Mouse (Mus musculus): ENCODE results near the gene Tspan5.
A peak's percentile ranks its signal among the peaks of the same experiment; 100 is the strongest.

Gene Tspan5

DNA sequence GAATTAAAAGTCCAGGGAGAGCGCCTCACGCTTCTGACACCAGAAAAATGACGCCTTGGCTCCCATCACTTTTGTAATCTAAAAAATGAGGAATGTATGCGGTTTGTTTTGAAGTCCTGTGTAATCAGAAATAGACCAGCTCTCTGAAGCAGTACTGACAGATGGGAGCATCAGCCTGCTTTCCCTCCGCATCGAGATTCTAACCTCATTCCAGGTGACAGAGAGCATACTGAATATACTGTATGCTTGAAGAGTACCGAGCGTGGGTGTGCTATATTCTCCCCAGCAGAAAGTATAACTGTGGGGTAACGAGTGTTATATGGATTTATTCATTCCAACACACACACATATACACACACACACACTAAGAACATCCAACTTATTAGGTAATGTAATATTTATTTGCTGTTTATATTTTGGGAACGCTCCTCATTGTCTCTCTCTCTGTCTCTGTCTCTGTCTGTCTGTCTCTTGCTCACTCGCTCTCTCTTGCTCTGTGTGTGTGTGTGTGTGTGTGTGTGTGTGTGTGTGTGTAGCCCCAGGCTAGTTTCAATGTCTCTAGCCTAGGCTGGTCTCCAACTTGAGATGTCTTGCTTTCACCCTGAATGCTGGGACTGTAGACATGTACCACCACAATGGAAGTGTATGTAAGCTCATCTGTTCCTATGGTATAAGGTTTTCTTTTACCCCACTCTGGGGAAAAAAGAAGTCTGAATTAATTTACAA lies 139.2 kb downstream of the Tspan5 start:
- no peak for DNase-seq (ENCODE audit: low read depth)

- DNase-seq (ENCODE audit: low read depth) = no peak
These were observed 139.8 kb downstream of the Tspan5 start for GRCm38 (mm10) chr3:138881725-138882347.

- DNase-seq (ENCODE audit: low read depth) = no peak
These were observed 144.1 kb downstream of the Tspan5 start for GRCm38 (mm10) chr3:138886121-138886520.

DNA sequence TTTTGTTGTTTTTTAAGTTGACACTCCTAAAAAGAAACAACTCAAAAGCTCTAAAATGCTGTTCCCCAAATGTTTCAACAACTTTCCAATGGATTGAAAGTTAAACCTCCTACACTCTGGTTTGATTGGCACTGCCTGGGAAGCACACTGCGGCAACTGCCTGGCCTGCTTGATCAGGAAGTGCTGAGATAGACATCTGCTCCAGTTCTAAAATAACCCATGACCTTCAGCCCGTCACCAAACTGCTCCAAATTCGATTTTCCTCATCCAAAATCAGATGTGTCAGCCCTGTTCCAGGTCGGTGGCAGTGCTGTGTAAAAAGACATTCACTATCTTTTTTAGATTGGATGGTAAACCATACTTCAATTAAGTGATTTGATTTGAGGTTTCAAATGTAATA lies 147.2 kb downstream of the Tspan5 start:
- DNase-seq (ENCODE audit: low read depth) = no peak

DNA sequence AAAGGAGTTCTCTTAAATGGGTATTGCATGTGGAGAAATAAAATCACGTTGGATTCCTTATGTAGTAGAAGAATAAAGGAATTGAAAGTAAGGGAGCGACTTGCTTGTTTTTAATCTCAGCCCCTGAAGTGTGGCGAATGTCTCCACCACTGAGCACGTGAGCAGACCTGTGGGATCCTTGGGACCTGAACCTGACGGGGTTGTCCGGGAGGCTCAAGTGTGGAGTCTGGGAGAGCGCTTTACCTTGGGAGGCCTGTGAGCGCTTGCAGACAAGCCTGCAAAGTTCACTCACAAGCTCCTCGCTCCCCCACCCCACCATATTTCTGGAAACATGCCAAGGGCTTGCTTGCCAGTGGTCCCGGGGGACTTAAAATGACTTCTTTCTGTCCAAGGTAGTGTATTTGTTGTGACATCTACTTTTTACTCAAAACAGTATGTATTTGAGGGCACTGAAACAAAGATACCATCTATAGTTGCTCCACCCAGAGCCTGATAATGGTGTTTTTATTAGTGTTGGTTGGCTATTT lies 147.8 kb downstream of the Tspan5 start:
- no peak for DNase-seq (ENCODE audit: low read depth)

GRCm38 (mm10) chr3:138893520-138893919 lies 151.5 kb downstream of the Tspan5 start:
- DNase-seq (ENCODE audit: low read depth) = peak; percentile 33

DNA sequence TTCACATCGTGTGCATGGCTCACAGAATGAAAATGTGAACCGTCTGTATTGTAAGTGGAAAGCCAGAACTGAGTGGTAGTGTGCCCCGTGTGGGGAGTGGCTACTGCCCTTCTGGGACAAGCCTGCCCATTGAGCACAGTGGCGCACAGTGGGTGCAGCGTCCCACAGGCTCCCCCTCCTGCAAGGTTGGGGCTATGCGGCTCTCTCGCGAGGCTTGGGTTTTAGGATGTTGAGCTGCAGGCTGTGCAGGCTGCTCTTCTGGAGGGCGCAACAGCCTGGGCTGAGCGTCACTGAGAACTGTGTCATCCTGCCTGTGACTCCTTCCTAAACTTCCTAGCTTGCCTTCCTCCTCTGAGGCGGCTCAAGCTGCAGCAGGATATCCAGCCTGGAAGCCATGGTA lies 155.5 kb downstream of the Tspan5 start:
- DNase-seq (ENCODE audit: low read depth) = no peak

DNA sequence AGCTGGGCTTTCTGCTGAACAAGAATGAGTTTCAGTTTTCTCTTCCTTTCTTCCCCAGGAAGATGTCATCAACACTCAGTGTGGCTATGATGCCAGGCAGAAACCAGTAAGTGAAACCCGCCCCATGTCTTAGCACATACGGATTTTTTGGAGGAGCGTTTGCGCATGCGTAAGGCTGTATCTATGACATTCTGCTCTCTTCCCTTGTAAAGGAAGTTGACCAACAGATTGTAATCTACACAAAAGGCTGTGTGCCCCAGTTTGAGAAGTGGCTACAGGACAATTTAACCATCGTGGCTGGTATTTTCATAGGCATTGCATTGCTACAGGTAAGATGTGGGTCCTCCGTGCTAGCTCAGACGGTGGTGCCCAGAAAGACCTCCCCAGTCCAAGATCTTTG lies 156.1 kb downstream of the Tspan5 start:
- DNase-seq (ENCODE audit: low read depth) = no peak

GRCm38 (mm10) chr3:138900571-138901141 lies 158.7 kb downstream of the Tspan5 start:
- DNase-seq (ENCODE audit: low read depth) = no peak

DNA sequence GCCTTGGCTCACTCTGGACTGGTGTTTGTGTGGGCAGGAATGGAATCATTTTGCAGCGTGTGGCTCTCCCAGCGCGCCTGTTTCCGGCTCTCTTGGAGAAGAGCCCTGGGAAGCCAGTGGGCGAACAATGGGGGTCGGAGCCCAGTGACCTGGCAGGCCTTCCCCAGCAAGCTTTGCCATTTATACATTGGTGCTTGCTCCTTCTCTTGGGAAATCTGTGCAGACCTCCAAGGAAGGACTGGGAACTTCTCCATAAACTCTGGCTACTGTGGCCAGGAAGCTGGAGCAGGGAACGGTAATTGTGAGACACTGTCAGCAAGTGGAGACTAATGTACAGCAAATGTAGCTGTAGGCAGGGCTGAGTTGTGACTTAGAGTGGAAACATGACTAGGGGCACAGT lies 163.7 kb downstream of the Tspan5 start:
- no peak for DNase-seq (ENCODE audit: low read depth)

DNA sequence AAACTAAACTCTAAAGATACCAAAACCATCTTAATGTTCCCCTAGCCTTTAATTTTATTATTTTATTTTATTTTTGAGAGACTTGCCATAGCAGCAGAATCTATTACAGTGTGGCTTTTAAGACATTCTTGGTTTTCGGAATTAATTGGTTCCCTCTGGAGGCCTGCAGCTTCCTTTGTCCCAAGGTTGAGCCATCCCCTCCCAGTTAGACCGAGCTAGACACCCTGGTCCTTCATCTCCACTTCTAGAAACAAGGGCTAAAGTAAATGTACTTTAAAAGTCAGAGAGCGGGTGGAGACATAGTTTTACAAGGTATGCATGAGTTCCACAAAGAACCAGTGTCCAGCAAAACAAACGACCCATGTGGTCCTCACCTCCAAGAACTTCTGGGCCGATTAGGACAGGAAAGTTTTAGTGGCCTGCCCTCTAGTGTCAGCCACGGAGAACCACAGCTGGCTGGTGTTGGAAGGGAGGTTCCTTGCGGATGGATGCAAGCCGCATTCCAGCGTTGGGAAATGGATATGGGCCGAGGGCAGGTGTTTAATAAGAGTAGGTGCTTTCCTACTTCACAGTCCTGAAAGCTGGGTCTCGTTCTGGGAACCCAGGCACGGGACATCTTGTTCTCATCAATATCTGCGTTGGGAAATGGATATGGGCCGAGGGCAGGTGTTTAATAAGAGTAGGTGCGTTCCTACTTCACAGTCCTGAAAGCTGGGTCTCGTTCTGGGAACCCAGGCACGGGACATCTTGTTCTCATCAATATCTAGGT lies 164.3 kb downstream of the Tspan5 start:
- DNase-seq (ENCODE audit: low read depth) = peak; percentile 48

DNA sequence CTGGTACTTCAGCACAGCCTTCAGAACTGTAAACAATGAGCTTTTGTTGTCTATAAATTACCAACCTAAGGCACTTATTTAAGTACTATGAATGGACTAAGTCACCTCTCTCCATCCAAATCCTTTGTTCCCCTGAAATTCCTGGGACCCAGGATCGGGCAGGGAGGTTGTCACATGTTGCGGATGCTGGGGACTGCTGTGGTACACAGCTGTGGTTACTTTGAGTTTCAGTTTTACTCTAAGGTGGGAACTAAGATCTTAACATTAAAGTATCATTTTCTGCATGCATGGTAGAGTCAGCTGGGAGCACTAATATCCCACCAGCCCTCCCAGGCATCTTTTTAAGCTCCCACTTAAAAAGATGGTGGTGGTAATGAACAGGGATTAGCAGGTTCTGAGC lies 167.3 kb downstream of the Tspan5 start:
- no peak for DNase-seq (ENCODE audit: low read depth)

DNA sequence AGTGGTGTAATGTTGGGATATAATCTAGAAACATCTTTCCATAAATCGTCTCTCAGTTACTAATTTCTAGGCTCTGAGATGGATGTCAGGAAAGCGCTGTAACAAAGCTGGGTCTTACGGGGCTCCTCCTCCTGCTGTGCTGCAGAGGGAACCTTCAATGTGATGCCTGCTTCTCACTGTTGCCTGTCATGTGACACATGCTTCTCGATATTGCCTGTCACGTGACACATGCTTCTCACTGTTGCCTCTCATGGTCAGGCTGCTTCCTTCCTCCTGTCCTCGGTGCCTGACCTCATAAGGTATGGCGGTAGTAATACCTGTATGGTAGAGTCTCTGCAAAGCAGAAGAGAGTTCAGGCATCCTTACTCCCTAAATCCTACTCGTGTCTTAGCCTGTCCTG lies 170.5 kb downstream of the Tspan5 start:
- no peak for DNase-seq (ENCODE audit: low read depth)

DNA sequence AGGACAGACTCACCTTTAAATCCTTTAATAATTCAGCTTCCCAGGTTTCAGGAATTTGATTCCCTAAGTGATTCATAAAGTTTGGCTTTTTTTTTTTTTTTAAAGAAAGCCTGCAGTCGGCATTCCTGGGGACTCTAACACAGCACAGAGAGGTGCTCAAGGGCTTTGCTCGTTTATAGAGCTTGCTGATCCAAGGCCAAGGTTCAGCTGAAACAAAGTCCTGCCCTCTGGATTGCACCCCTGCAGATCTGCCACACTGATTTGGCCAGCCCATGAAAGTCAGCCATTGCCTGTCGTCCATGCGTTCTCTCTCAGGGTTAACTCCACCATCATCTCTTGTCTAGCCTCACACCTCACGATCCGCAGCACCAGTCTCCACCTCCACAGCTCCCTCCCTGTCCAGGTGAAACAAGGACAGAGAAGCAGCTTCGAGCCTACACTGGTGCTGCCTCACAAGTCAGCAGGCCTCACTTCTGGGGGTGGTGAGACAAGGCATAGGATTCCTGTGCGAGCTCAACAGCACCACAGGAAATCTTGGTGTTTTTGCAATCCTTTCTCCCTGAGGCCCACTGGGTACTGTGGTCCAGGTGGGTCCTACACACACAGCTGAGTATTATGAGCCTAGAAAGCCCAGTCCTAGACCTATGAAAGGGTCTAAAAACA lies 172.8 kb downstream of the Tspan5 start:
- no peak for DNase-seq (ENCODE audit: low read depth)

DNA sequence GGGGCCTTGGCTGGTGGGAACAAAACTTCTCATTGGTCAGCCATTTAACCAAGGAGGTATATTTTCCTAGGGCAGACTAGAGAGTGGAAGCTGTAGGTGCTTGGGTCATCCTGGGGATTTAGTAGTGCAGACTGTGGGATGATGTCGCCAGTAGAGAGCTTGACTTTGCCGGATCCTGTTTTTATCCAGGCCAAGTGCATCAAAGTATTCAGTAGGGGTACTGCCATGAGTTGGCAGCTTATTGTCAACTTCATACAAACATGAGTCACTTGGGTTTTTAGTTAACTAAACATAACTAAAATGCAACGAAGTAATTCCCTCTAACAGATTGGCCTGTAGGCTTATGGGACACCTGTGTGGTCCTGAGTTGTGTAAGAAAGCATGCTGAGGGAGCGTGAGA lies 174.6 kb downstream of the Tspan5 start:
- no peak for DNase-seq (ENCODE audit: low read depth)

GRCm38 (mm10) chr3:138917016-138917415 lies 175.0 kb downstream of the Tspan5 start:
- no peak for DNase-seq (ENCODE audit: low read depth)

GRCm38 (mm10) chr3:138918241-138918640 lies 176.2 kb downstream of the Tspan5 start:
- DNase-seq (ENCODE audit: low read depth) = no peak

GRCm38 (mm10) chr3:138926161-138926560 lies 184.2 kb downstream of the Tspan5 start:
- no peak for DNase-seq (ENCODE audit: low read depth)

GRCm38 (mm10) chr3:138927437-138927836 lies 185.4 kb downstream of the Tspan5 start:
- DNase-seq (ENCODE audit: low read depth) = no peak

- DNase-seq (ENCODE audit: low read depth) = no peak
These were observed 194.8 kb downstream of the Tspan5 start for GRCm38 (mm10) chr3:138936780-138937179.

DNA sequence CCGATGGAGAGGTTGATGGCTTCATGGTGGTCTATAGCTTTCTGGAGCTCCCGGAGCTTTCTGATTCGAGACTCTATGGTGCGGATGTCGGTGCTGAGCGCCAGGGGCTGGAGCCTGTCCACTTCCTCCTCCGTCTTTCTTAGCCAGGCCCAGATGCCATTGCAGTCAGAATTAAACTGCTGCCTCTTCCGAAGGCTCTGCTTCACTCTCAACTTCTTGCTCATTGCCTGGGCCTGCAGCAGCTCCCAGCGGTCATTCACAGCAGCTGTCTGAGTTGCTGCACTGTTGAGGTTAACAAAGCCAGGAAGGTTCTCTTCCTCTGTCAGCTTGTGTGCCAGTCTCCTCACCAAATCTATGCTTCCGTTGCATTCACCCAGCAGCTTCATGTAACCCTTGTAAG lies 195.2 kb downstream of the Tspan5 start:
- DNase-seq (ENCODE audit: low read depth) = no peak

GRCm38 (mm10) chr3:138941604-138942003 lies 199.6 kb downstream of the Tspan5 start:
- no peak for DNase-seq (ENCODE audit: low read depth)
